Mouse (Mus musculus): ENCODE measurements around the gene Olfr1136.

Olfr1136 gene

DNA sequence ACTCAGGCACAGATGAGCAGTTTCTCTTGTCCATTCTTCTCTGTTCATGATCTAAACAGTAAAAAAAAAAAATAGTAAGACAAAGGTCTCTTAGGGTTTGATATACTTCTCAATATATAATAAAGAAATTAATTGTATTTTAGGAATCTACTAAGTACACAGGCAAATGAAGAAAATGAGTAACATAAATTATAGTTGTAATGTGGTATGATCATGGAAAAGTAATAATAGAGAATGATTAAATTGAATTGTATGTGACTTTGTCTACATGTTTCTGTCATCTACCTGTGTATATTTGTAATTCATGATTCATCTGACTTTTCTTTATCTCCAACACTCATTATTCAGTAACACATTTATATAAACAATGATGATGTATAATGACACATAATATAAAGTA, at the start of gene Olfr1136:
Gene Olfr1136 (minus strand): TSS at position 101 of the 400 bp plus-strand sequence.
- DNase-seq (ENCODE audit: low spot score): no peak

DNA sequence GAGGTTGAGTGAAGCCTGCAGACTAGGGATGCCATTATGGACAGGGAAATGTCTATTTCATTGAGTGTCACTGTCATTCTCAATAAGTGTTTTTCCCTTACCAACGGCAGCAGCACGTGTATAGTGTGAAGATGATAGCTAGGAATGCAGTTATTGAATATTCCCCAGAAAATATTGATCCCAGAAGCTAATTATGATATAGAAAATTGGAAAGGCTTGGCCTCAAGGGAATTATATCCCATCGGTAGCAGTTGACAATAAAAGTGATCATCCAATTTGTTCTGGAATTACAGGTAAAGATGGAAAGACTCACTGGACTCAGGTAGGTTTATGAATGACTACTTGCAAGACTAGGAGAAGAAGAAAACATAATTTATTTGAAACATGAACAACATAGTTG, 49.7 kb upstream of the Olfr1136 start, which contains the start of gene Olfr1140:
Gene Olfr1140 (plus strand): TSS at position 301 of the 400 bp plus-strand sequence.
- no peak for DNase-seq (ENCODE audit: low spot score)

DNA sequence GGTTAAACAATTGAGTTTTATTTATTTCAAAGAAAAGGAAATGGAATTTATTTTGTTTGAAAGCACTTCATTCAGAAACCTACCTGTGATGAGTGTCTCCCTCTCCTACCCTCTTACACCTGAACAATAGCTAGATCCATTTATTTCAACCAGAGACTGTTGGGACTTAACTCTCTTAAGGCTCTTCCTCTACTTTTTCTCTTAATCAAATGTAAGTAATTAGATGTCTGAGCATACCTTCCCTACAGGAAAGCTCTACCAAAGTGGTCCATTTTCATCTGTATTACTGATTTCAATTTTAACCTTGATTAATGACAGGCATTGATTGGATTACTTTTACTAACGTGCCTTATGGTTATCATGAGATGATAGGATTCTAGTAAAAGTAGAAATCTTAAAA, 46.1 kb upstream of the Olfr1136 start, which contains the start of gene Olfr1138:
Gene Olfr1138 (minus strand): TSS at position 101 of the 400 bp plus-strand sequence.
- no peak for DNase-seq (ENCODE audit: low spot score)

DNA sequence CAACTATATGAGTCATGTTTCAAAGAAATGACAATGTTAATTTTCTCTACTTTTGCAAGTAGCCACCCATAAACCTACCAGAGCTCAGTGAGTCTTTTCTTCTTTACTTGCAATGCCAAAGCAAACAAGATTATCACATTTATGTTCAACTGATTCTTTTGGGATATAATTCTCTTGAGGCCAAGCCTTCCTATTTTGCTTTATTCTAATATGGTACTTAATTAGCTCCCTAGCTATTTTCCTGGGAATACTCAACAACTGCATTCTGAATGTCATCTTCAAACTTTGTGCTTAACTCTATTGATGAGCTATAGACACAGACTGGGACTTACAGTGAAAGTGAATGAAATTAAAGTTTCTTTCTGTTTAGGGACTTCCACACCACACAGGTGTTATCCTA, 19.3 kb upstream of the Olfr1136 start, which contains the start of gene Olfr1137:
Gene Olfr1137 (minus strand): TSS at position 101 of the 400 bp plus-strand sequence.
- DNase-seq (ENCODE audit: low spot score): no peak

DNA sequence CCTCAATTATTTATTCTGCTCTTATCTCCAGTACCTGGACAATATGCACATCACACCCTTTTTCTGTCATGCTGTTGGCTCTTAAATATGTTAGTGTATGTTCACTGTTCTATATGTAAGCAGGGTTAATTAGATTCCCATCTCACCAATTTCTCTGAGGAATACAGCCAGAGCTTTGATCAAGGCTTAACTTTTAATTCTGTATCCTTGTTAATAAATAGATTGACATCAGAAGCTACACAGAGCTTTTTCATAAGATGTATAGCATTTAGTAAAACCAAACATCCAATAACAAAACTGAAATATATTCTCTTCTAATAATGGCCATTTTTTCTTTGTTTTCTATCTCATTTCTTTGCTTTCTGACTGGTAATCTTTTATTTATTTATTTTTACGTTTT, 20.2 kb downstream of the Olfr1136 start, which contains the start of gene Olfr1135:
Gene Olfr1135 (minus strand): TSS at position 101 of the 400 bp plus-strand sequence.
- no peak for DNase-seq (ENCODE audit: low spot score)

DNA sequence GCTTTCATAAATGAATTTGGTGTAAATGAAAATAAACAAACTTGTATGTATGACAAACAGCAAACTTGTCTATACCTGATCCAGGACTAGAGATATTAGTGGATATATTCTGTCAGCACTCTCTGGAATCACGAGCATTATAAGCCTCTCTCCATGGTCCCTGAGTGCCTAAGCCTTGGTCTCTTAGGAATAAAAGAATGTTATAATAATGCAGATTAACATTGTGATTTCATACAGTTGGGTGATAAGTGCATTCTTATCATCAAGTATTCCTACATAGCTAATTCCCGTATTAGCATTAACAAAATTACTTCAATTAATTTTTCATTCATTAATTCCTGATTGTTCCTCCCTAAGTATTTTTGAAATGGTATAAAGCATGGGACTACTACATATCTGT, 35.4 kb downstream of the Olfr1136 start, which contains the start of gene Olfr1134:
Gene Olfr1134 (minus strand): TSS at position 101 of the 400 bp plus-strand sequence.
- no peak for DNase-seq (ENCODE audit: low spot score)

DNA sequence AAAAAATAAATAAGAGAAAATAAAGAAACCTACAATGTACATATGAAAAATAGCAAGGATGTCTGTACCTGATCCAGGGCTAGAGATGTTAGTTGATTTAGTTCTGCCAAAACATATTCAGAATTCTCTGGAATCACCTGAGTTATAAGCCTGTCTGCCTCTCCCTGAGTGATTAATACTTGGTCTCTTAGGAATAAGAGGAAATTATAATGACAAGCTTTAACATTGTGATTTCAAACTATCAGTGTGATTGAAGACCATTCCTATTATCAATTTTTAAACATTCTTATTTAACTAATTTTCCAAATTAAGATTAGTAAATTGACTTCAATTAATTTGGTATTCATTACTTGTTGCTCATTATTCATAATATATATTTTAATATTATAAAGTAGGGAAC, 46.5 kb downstream of the Olfr1136 start, which contains the start of gene Olfr1133:
Gene Olfr1133 (minus strand): TSS at position 101 of the 400 bp plus-strand sequence.
- DNase-seq (ENCODE audit: low spot score): no peak
